Mouse (Mus musculus): Measurements from ENCODE around the gene Rnls.

GRCm38 (mm10) chr19:33318785-33319184, 73.3 kb downstream of the Rnls start:
- no peak for TF ChIP-seq POLR2A (IDR thresholded peaks at IDR 0.05; ENCODE audit: low read depth, low read length)
- TF ChIP-seq CTCF (IDR thresholded peaks at IDR 0.05; ENCODE audit: extremely low read depth, insufficient read depth, insufficient read length, insufficient replicate concordance), result no peak

Data from spleen, adult 2 months (tissue).